Comparison of ENCODE assay signal across 8 mouse cellular contexts in the genomic region with DNA sequence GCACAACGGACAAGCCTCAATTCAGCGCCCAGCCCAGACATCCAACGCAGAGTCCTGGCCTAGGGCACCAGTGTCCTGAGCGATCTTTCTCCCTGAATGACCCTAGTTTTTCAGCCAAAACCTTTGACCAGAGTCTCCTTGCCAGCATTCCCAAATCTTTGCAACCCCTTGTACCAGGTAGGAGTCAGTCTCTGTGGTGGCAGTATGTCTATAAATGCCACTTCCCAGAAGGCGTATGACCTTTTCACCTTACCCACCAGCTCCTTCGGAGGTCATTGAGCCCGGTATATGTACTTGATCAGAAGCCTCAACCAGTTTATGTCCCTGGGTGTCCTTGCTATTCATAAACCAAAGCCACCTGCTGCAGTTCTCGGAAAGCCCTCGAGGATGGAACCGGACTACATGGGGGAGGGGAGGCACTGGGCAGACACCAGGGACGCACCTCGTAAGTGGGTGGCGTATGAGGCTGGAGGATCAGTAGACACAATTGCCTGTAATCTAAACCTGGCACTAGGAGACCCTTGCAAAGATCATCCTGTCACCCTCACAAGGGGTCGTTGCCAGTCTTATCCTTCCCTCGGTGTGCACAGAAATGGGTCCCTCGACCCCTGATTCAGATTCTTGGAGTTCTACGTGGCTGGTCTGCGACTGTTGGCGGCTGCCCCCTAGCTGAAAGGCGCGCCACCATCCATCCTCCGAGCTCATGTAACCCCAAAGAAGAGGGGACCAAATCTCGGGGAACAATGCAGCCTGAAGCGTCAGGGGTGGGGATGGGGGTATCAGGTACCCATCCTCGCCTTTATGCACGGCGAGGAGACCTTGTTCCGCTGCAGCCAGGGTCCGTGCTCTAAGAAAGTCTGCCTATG. TPM values are rescaled to one million over a fixed set of nuclear protein-coding genes. Genes with fewer than 3 reads are reported as not detected.
DNase-seq lines count a peak whose midpoint lies in the region; ATAC-seq and TF ChIP-seq lines count a peak whose summit lies in the region.

No protein-coding gene starts in this region.

- peaks cover 14% of the 10 kb centered on the region for H3K4me1 ChIP-seq in embryonic facial prominence, embryonic 15.5 days
- H3K4me1 ChIP-seq in heart, embryonic 13.5 days, result peaks cover 31% of the 10 kb centered on the region
- H3K4me1 ChIP-seq in kidney, postnatal 0 days (replicated peaks; ENCODE audit: insufficient read depth, low read length), result peaks cover 22% of the 10 kb centered on the region; the same call in 1 of the 2 replicates
- H3K4me1 ChIP-seq in liver, embryonic 12.5 days, result no peaks in the 10 kb centered on the region; the same call in 1 of the 2 replicates
- H3K4me1 ChIP-seq in stomach, postnatal 0 days (replicated peaks; ENCODE audit: control insufficient read depth, insufficient read depth), result no peaks in the 10 kb centered on the region

- DNase-seq in 3T3-L1 (ENCODE audit: low read depth, low spot score), result peak; percentile 76
- peak; percentile 66 to 79 for DNase-seq in adrenal gland, postnatal 36 days
- DNase-seq in kidney, postnatal 0 days (ENCODE audit: low spot score), result peak; percentile 90
- DNase-seq in naive thymus-derived CD4-positive, alpha-beta T cell, adult 2 months (ENCODE audit: low read depth), result peak; percentile 66
- DNase-seq in stomach, postnatal 0 days (ENCODE audit: low spot score), result peak; percentile 52

- TF ChIP-seq EP300 in stomach, postnatal 0 days (optimal IDR thresholded peaks at IDR 0.05), result no peak

- peak overlapping the region; percentile 95 for H3K27ac ChIP-seq in embryonic facial prominence, embryonic 15.5 days (replicated peaks)
- H3K27ac ChIP-seq in heart, embryonic 13.5 days (replicated peaks), result peak overlapping the region; percentile 100
- H3K27ac ChIP-seq in kidney, postnatal 0 days, result peak overlapping the region; percentile 92
- peak overlapping the region; percentile 73 for H3K27ac ChIP-seq in liver, embryonic 12.5 days
- H3K27ac ChIP-seq in stomach, postnatal 0 days (replicated peaks), result peak overlapping the region; percentile 82

- peak; percentile 41 for ATAC-seq in embryonic facial prominence, embryonic 15.5 days (ENCODE audit: insufficient number of reproducible peaks, low FRiP score, low TSS enrichment, low read depth)
- peak; percentile 41 for ATAC-seq in heart, embryonic 13.5 days (ENCODE audit: extremely low read depth, insufficient number of reproducible peaks, low FRiP score, low TSS enrichment)
- ATAC-seq in kidney, postnatal 0 days (replicated peaks; ENCODE audit: low FRiP score, low read depth), result peak; percentile 9; the same call in 1 of the 2 replicates
- ATAC-seq in liver, embryonic 12.5 days, result peak; percentile 45
- ATAC-seq in stomach, postnatal 0 days (ENCODE audit: low FRiP score, low TSS enrichment), result peak; percentile 38; the same call in 1 of the 2 replicates

- peak overlapping the region; percentile 74 for H3K4me3 ChIP-seq in embryonic facial prominence, embryonic 15.5 days (replicated peaks)
- peak overlapping the region; percentile 98 for H3K4me3 ChIP-seq in heart, embryonic 13.5 days
- H3K4me3 ChIP-seq in kidney, postnatal 0 days (replicated peaks; ENCODE audit: low read depth, low read length), result peak overlapping the region; percentile 86
- peak overlapping the region; percentile 60 for H3K4me3 ChIP-seq in liver, embryonic 12.5 days
- peak overlapping the region; percentile 65 for H3K4me3 ChIP-seq in stomach, postnatal 0 days (ENCODE audit: low read depth, low read length)

- peak; percentile 79 for TF ChIP-seq CTCF in kidney, postnatal 0 days (IDR thresholded peaks at IDR 0.05; ENCODE audit: low read depth)
- TF ChIP-seq CTCF in stomach, postnatal 0 days (IDR thresholded peaks at IDR 0.05; ENCODE audit: low read depth), result peak; percentile 76

- no peaks in the 10 kb centered on the region for H3K9me3 ChIP-seq in embryonic facial prominence, embryonic 15.5 days (replicated peaks)
- H3K9me3 ChIP-seq in heart, embryonic 13.5 days, result no peaks in the 10 kb centered on the region
- no peaks in the 10 kb centered on the region for H3K9me3 ChIP-seq in kidney, postnatal 0 days (replicated peaks; ENCODE audit: low read length)
- no peaks in the 10 kb centered on the region for H3K9me3 ChIP-seq in liver, embryonic 12.5 days (replicated peaks)
- H3K9me3 ChIP-seq in stomach, postnatal 0 days (ENCODE audit: control insufficient read depth, low read length), result no peaks in the 10 kb centered on the region

- WGBS in embryonic facial prominence, embryonic 15.5 days, result under 1% methylated on average over 29 of the region's 29 CpGs
- WGBS in heart, embryonic 13.5 days, result under 1% methylated on average over 29 of the region's 29 CpGs
- WGBS in kidney, postnatal 0 days, result under 1% methylated on average over 29 of the region's 29 CpGs
- under 1% methylated on average over 29 of the region's 29 CpGs for WGBS in liver, embryonic 12.5 days (ENCODE audit: insufficient replicate concordance)
- 1% methylated on average over 29 of the region's 29 CpGs for WGBS in stomach, postnatal 0 days

- peaks cover 8% of the 10 kb centered on the region; the same call in 1 of the 2 replicates for H3K27me3 ChIP-seq in embryonic facial prominence, embryonic 15.5 days
- no peaks in the 10 kb centered on the region for H3K27me3 ChIP-seq in heart, embryonic 13.5 days (replicated peaks)
- H3K27me3 ChIP-seq in kidney, postnatal 0 days (ENCODE audit: insufficient read depth, low read length), result no peaks in the 10 kb centered on the region
- peaks cover 65% of the 10 kb centered on the region for H3K27me3 ChIP-seq in liver, embryonic 12.5 days (replicated peaks)
- H3K27me3 ChIP-seq in stomach, postnatal 0 days (ENCODE audit: control insufficient read depth, insufficient read depth, low read length), result no peaks in the 10 kb centered on the region; the same call in 1 of the 2 replicates

- H3K36me3 ChIP-seq in embryonic facial prominence, embryonic 15.5 days, result no peaks in the 10 kb centered on the region
- no peaks in the 10 kb centered on the region for H3K36me3 ChIP-seq in heart, embryonic 13.5 days
- H3K36me3 ChIP-seq in kidney, postnatal 0 days (ENCODE audit: insufficient read depth, low read length), result no peaks in the 10 kb centered on the region
- no peaks in the 10 kb centered on the region for H3K36me3 ChIP-seq in liver, embryonic 12.5 days
- no peaks in the 10 kb centered on the region for H3K36me3 ChIP-seq in stomach, postnatal 0 days (ENCODE audit: control insufficient read depth, insufficient read depth, low read length)

- peak overlapping the region; percentile 97 for H3K4me2 ChIP-seq in embryonic facial prominence, embryonic 15.5 days (replicated peaks)
- H3K4me2 ChIP-seq in heart, embryonic 13.5 days, result peak overlapping the region; percentile 96
- H3K4me2 ChIP-seq in kidney, postnatal 0 days (ENCODE audit: low read length), result peak overlapping the region; percentile 95
- peak overlapping the region; percentile 67 for H3K4me2 ChIP-seq in liver, embryonic 12.5 days
- peak overlapping the region; percentile 96 for H3K4me2 ChIP-seq in stomach, postnatal 0 days (replicated peaks; ENCODE audit: low read depth)

- H3K9ac ChIP-seq in embryonic facial prominence, embryonic 15.5 days, result peak overlapping the region; percentile 62
- peak overlapping the region; percentile 99 for H3K9ac ChIP-seq in heart, embryonic 13.5 days
- H3K9ac ChIP-seq in kidney, postnatal 0 days (ENCODE audit: low read depth, low read length), result peak overlapping the region; percentile 86
- H3K9ac ChIP-seq in liver, embryonic 12.5 days, result no peak overlapping the region
- H3K9ac ChIP-seq in stomach, postnatal 0 days (ENCODE audit: low read length), result peak overlapping the region; percentile 74

RNA-seq across cellular contexts. Expression of gene Nrp1, which starts 0.6 kb away (rescaled TPM):
- 100 to 1,000 TPM in 1 of 2 experiments, 10 to 100 TPM in 1; 93.6 to 103 TPM for total RNA-seq in adrenal gland, postnatal 36 days (2021)
- polyA plus RNA-seq in embryonic facial prominence, embryonic 15.5 days (2015; fragmentation: Nextera tagmentation; extraction: Ambion mirVana), result 107 and 114 TPM in 2 replicates
- 120 and 121 TPM in 2 replicates for polyA plus RNA-seq in heart, embryonic 13.5 days (2015; fragmentation: Nextera tagmentation; extraction: Ambion mirVana)
- 98.4 and 105 TPM in 2 replicates for polyA plus RNA-seq in kidney, postnatal 0 days (2015; fragmentation: Nextera tagmentation; extraction: Ambion mirVana)
- 32.0 and 32.8 TPM in 2 replicates for polyA plus RNA-seq in liver, embryonic 12.5 days (2016; fragmentation: Nextera tagmentation; extraction: Ambion mirVana)
- 16.9 and 17.9 TPM in 2 replicates for polyA plus RNA-seq in stomach, postnatal 0 days (2015; fragmentation: Nextera tagmentation; extraction: Ambion mirVana)

Comparison
In these comparisons a context has a peak if more than half of its experiments do, and no peak if none do; other contexts are left out.
1. Peak in every context shown above with its lines: DNase-seq, ATAC-seq, H3K4me3 ChIP-seq and H3K27ac ChIP-seq.